10 mouse cellular contexts compared by ENCODE assay signal in the genomic region with DNA sequence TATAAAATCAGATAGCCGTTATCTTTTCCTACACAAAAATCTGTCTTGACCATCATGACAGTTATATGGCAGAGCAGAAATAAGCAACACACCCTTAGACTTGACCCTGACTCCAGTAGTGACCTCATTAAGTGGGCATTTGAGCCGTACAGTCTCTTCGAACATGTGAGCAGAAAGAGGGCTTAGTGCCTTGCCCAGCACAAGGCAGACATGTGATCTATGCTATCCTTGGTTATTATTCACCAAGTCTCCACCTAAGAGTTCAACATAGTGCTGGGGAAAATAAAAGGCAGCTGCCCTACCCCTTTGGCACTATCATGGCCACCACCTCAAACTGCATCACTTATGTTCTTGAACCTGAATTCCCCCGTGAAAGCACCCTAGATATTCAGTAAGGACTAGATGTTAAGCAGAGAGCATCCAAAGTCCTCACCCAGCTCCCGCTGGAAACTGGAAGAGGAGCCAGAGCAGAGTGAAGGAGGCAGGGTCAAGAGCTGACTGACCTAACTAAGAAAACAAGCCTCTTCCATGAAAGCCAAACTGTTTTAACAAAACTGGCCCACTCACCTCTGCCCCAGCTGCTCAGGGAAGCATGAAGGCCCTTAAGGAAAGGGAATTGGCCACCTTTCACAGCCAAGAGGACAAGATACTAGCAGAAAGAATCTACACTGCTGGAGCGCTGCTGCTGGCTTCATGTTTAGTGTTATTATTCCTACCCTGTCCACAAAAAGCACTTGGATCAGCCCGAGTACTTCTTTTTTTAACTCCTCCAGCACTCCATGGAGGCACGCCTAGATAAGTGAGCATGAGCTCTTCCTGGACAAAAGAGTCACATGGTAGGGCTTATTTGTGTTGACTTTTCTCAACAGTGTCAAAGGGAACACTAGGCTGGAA. TPM values are rescaled to one million over a fixed set of nuclear protein-coding genes. Genes with fewer than 3 reads are reported as not detected.
DNase-seq lines count a peak whose midpoint lies in the region; ATAC-seq and TF ChIP-seq lines count a peak whose summit lies in the region.
"Had no signal": no experiment of that assay in that cellular context is flagged by ENCODE, and none has a peak within 500 bp of the region (broad histone marks: within the 10 kb centered on the region; RNA-seq: fewer than 3 reads in every experiment).

No protein-coding gene starts in this region.

- H3K9me3 ChIP-seq in lung, postnatal 0 days (ENCODE audit: low read length): no peaks in the 10 kb centered on the region
- H3K9me3 ChIP-seq in heart, embryonic 14.5 days (ENCODE audit: control insufficient read depth, low read length): no peaks in the 10 kb centered on the region
- no peaks in the 10 kb centered on the region for H3K9me3 ChIP-seq in kidney, embryonic 15.5 days (replicated peaks)
- H3K9me3 ChIP-seq in liver, embryonic 12.5 days (replicated peaks): no peaks in the 10 kb centered on the region
- H3K9me3 ChIP-seq: embryonic facial prominence, embryonic 15.5 days had no signal

- H3K27me3 ChIP-seq in lung, postnatal 0 days (replicated peaks; ENCODE audit: insufficient read depth, low read length): no peaks in the 10 kb centered on the region
- no peaks in the 10 kb centered on the region for H3K27me3 ChIP-seq in heart, embryonic 14.5 days (ENCODE audit: control insufficient read depth, insufficient read depth, low read length)
- H3K27me3 ChIP-seq in kidney, embryonic 15.5 days: no peaks in the 10 kb centered on the region
- H3K27me3 ChIP-seq in liver, embryonic 12.5 days (replicated peaks): no peaks in the 10 kb centered on the region
- H3K27me3 ChIP-seq: embryonic facial prominence, embryonic 15.5 days had no signal

- H3K9ac ChIP-seq in lung, postnatal 0 days (replicated peaks; ENCODE audit: low read depth): no peak overlapping the region
- no peak overlapping the region for H3K9ac ChIP-seq in heart, embryonic 14.5 days (ENCODE audit: low read length)
- no peak overlapping the region for H3K9ac ChIP-seq in kidney, embryonic 15.5 days
- no peak overlapping the region for H3K9ac ChIP-seq in liver, embryonic 12.5 days
- H3K9ac ChIP-seq: embryonic facial prominence, embryonic 15.5 days had no signal

- H3K4me3 ChIP-seq in lung, postnatal 0 days (ENCODE audit: low read depth, low read length): no peak overlapping the region
- H3K4me3 ChIP-seq in heart, embryonic 14.5 days (ENCODE audit: control insufficient read depth in 1 of 2, insufficient read depth in 1 of 2, low read depth in 1 of 2, low read length in 2 of 2): no peak overlapping the region
- H3K4me3 ChIP-seq in kidney, embryonic 15.5 days (replicated peaks): no peak overlapping the region
- H3K4me3 ChIP-seq in liver, embryonic 12.5 days: no peak overlapping the region
- H3K4me3 ChIP-seq: embryonic facial prominence, embryonic 15.5 days had no signal

- no peak for TF ChIP-seq CTCF in lung, postnatal 0 days (IDR thresholded peaks at IDR 0.05)

- TF ChIP-seq EP300 in lung, postnatal 0 days (IDR thresholded peaks at IDR 0.05): no peak

- no peak overlapping the region for H3K27ac ChIP-seq in lung, postnatal 0 days (ENCODE audit: low read length)
- peak overlapping the region; percentile 80 to 87 for H3K27ac ChIP-seq in heart, embryonic 14.5 days (replicated peaks in 1 of 2; ENCODE audit: control insufficient read depth in 1 of 2, insufficient read depth in 1 of 2, low read depth in 2 of 2, low read length in 2 of 2)
- no peak overlapping the region for H3K27ac ChIP-seq in kidney, embryonic 15.5 days
- H3K27ac ChIP-seq in liver, embryonic 12.5 days: no peak overlapping the region
- H3K27ac ChIP-seq: embryonic facial prominence, embryonic 15.5 days had no signal

- no peak overlapping the region for H3K4me2 ChIP-seq in lung, postnatal 0 days (replicated peaks; ENCODE audit: low read depth, low read length)
- peak overlapping the region; percentile 41 for H3K4me2 ChIP-seq in heart, embryonic 14.5 days (ENCODE audit: low read length)
- no peak overlapping the region for H3K4me2 ChIP-seq in kidney, embryonic 15.5 days
- H3K4me2 ChIP-seq in liver, embryonic 12.5 days: no peak overlapping the region
- H3K4me2 ChIP-seq: embryonic facial prominence, embryonic 15.5 days had no signal

- no peak for DNase-seq in lung, postnatal 0 days (ENCODE audit: low spot score)
- DNase-seq in lung, postnatal 25 days (ENCODE audit: low spot score): no peak
- DNase-seq in spleen, postnatal 4 days (ENCODE audit: low spot score in 2 of 2): no peak
- no peak for DNase-seq in neural tube, embryonic 10.5 days (ENCODE audit: extremely low spot score, low spot score)
- DNase-seq: cerebellum, adult 9-10 months; lung, postnatal 10 days had no signal

- H3K4me1 ChIP-seq in lung, postnatal 0 days (ENCODE audit: insufficient read depth, low read depth, low read length): peaks cover 8% of the 10 kb centered on the region; the same call in 1 of the 2 replicates
- peaks cover 11 to 29% of the 10 kb centered on the region in 2 experiments for H3K4me1 ChIP-seq in heart, embryonic 14.5 days (ENCODE audit: control insufficient read depth in 2 of 2, insufficient read depth in 2 of 2, low read length in 2 of 2)
- H3K4me1 ChIP-seq in kidney, embryonic 15.5 days: peaks cover 12% of the 10 kb centered on the region; the same call in 1 of the 2 replicates
- 0 out of 2 replicates have a peak, but pooled peaks cover 3% of the 10 kb centered on the region for H3K4me1 ChIP-seq in liver, embryonic 12.5 days
- H3K4me1 ChIP-seq: embryonic facial prominence, embryonic 15.5 days had no signal

- no peaks in the 10 kb centered on the region for H3K36me3 ChIP-seq in lung, postnatal 0 days (ENCODE audit: insufficient read depth, low read length)
- H3K36me3 ChIP-seq in heart, embryonic 14.5 days (ENCODE audit: control insufficient read depth, insufficient read depth, low read length): no peaks in the 10 kb centered on the region
- no peaks in the 10 kb centered on the region for H3K36me3 ChIP-seq in kidney, embryonic 15.5 days
- no peaks in the 10 kb centered on the region for H3K36me3 ChIP-seq in liver, embryonic 12.5 days
- H3K36me3 ChIP-seq: embryonic facial prominence, embryonic 15.5 days had no signal

- ATAC-seq in lung, postnatal 0 days: peak; percentile 17; the same call in 1 of the 2 replicates
- ATAC-seq in heart, embryonic 14.5 days (ENCODE audit: insufficient number of reproducible peaks, insufficient read depth, low FRiP score, low read depth): no peak; the same call in 1 of the 2 replicates
- ATAC-seq in kidney, embryonic 15.5 days (replicated peaks; ENCODE audit: low FRiP score): peak; percentile 84
- no peak for ATAC-seq in liver, embryonic 12.5 days

- 48% methylated on average over 8 of the region's 8 CpGs for WGBS in lung, postnatal 0 days
- 40% methylated on average over 8 of the region's 8 CpGs for WGBS in heart, embryonic 14.5 days
- 34% methylated on average over 8 of the region's 8 CpGs for WGBS in kidney, embryonic 15.5 days
- 61% methylated on average over 8 of the region's 8 CpGs for WGBS in liver, embryonic 12.5 days (ENCODE audit: insufficient replicate concordance)

RNA-seq across cellular contexts. Expression of a gene that starts 40.4 kb away (rescaled TPM):
- 5.2 and 5.6 TPM in 2 replicates for polyA plus RNA-seq in lung, postnatal 0 days (2015; fragmentation: Nextera tagmentation; extraction: Ambion mirVana)
- polyA plus RNA-seq in heart, embryonic 14.5 days (2014; fragmentation: Nextera tagmentation; extraction: Ambion mirVana): 10.0 and 10.9 TPM in 2 replicates
- polyA plus RNA-seq in kidney, embryonic 15.5 days (2015; fragmentation: Nextera tagmentation; extraction: Ambion mirVana): 5.7 and 6.0 TPM in 2 replicates
- 2.1 and 2.5 TPM in 2 replicates for polyA plus RNA-seq in liver, embryonic 12.5 days (2016; fragmentation: Nextera tagmentation; extraction: Ambion mirVana)

Comparison
In these comparisons a context has a peak if more than half of its experiments do, and no peak if none do; other contexts are left out.
1. ATAC-seq: peak in lung, postnatal 0 days (single experiment) and kidney, embryonic 15.5 days (single experiment); none in heart, embryonic 14.5 days (single experiment) and liver, embryonic 12.5 days (single experiment).
2. H3K27ac ChIP-seq: peak in heart, embryonic 14.5 days (2 of 2); none in lung, postnatal 0 days (single experiment), kidney, embryonic 15.5 days (single experiment) and liver, embryonic 12.5 days (single experiment).